Comparison of ENCODE assay signal across 19 mouse cellular contexts in genomic region chr1:143830713-143831112, GRCm38 (mm10). TPM values are rescaled to one million over a fixed set of nuclear protein-coding genes. Genes with fewer than 3 reads are reported as not detected.
DNase-seq lines count a peak whose midpoint lies in the region; ATAC-seq lines count a peak whose summit lies in the region.
"Had no signal": no experiment of that assay in that cellular context is flagged by ENCODE, and none has a peak within 500 bp of the region (broad histone marks: within the 10 kb centered on the region; RNA-seq: fewer than 3 reads in every experiment).

No protein-coding gene starts in this region.

- intact Hi-C loops in left cerebral cortex, postnatal 14 days (cut with DNase I), result no loop called here

- no peak overlapping the region for H3K4me3 ChIP-seq in forebrain, embryonic 16.5 days (replicated peaks; ENCODE audit: low read length)
- H3K4me3 ChIP-seq: erythroblast, embryonic 14.5 days; limb, embryonic 13.5 days; liver, embryonic 15.5 days; midbrain, embryonic 10.5 days had no signal

- H3K27ac ChIP-seq in forebrain, embryonic 16.5 days (ENCODE audit: low read length), result no peak overlapping the region
- H3K27ac ChIP-seq: limb, embryonic 13.5 days; liver, embryonic 15.5 days; midbrain, embryonic 10.5 days had no signal

- H3K9me3 ChIP-seq in forebrain, embryonic 16.5 days (ENCODE audit: control insufficient read depth, low read length), result no peaks in the 10 kb centered on the region
- H3K9me3 ChIP-seq: limb, embryonic 13.5 days; liver, embryonic 15.5 days; midbrain, embryonic 10.5 days had no signal

- H3K36me3 ChIP-seq in forebrain, embryonic 16.5 days (ENCODE audit: control insufficient read depth, insufficient read depth), result no peaks in the 10 kb centered on the region
- H3K36me3 ChIP-seq: limb, embryonic 13.5 days; liver, embryonic 15.5 days; midbrain, embryonic 10.5 days had no signal

- peak; percentile 64 for ATAC-seq in forebrain, embryonic 16.5 days

- H3K4me1 ChIP-seq in forebrain, embryonic 16.5 days (replicated peaks; ENCODE audit: control insufficient read depth, insufficient read depth, low read length), result no peaks in the 10 kb centered on the region; the same call in 1 of the 2 replicates
- H3K4me1 ChIP-seq: limb, embryonic 13.5 days; liver, embryonic 15.5 days had no signal

- peak; percentile 12 for DNase-seq in layer of hippocampus, adult 11-12 months (ENCODE audit: low spot score)
- DNase-seq in layer of hippocampus, postnatal 10 days (ENCODE audit: low spot score in 2 of 2), result no peak
- DNase-seq in brain, adult 2 months (ENCODE audit: low read depth, low spot score), result peak; percentile 84
- peak; percentile 32 to 73 for DNase-seq in left cerebral cortex, postnatal 14 days (ENCODE audit: low spot score in 2 of 2)
- DNase-seq in spleen, postnatal 4 days (ENCODE audit: low spot score in 2 of 2), result no peak
- DNase-seq in kidney, adult 11 months, result no peak
- DNase-seq: adrenal gland, postnatal 14 days; cerebellum, postnatal 10 days; embryo, embryonic 11 days; heart, postnatal 14 days; kidney, adult 8-10 months; kidney, postnatal 36 days; lung, postnatal 36 days; thymus, adult 2 months had no signal

- no peaks in the 10 kb centered on the region for H3K27me3 ChIP-seq in forebrain, embryonic 16.5 days (replicated peaks; ENCODE audit: control insufficient read depth, insufficient read depth, low read length)
- H3K27me3 ChIP-seq: limb, embryonic 13.5 days; liver, embryonic 15.5 days had no signal

- no peak overlapping the region for H3K4me2 ChIP-seq in forebrain, embryonic 16.5 days (ENCODE audit: low read length)
- H3K4me2 ChIP-seq: limb, embryonic 13.5 days; liver, embryonic 15.5 days had no signal

- no peak overlapping the region for H3K9ac ChIP-seq in forebrain, embryonic 16.5 days (replicated peaks; ENCODE audit: low read depth, low read length)
- H3K9ac ChIP-seq: limb, embryonic 13.5 days; liver, embryonic 15.5 days had no signal

- 39% methylated on average over 3 of the region's 3 CpGs for WGBS in forebrain, embryonic 16.5 days

RNA-seq across cellular contexts. Expression of gene Uchl5, which starts 53.6 kb away (rescaled TPM):
- 10 to 100 TPM; 33.0 to 37.4 TPM for total RNA-seq in layer of hippocampus, postnatal 10 days (2021)
- polyA plus RNA-seq in forebrain, embryonic 16.5 days (2015; fragmentation: Nextera tagmentation; extraction: Ambion mirVana), result 70.5 and 72.9 TPM in 2 replicates
- 10 to 100 TPM; 35.5 to 36.2 TPM for total RNA-seq in left cerebral cortex, postnatal 14 days (2021)

RNA-seq across cellular contexts. Expression of gene Trove2, which starts 53.8 kb away (rescaled TPM):
- 10 to 100 TPM; 31.9 to 32.2 TPM for total RNA-seq in layer of hippocampus, postnatal 10 days (2021)
- polyA plus RNA-seq in forebrain, embryonic 16.5 days (2015; fragmentation: Nextera tagmentation; extraction: Ambion mirVana), result 53.1 and 63.4 TPM in 2 replicates
- 10 to 100 TPM; 26.7 to 27.7 TPM for total RNA-seq in left cerebral cortex, postnatal 14 days (2021)
- polyA plus RNA-seq: erythroblast, embryonic 14.5 days had no signal

Comparison
In these comparisons a context has a peak if more than half of its experiments do, and no peak if none do; other contexts are left out.
1. DNase-seq: peak in layer of hippocampus, adult 11-12 months (single experiment), brain, adult 2 months (single experiment) and left cerebral cortex, postnatal 14 days (2 of 2); none in layer of hippocampus, postnatal 10 days (0 of 2), spleen, postnatal 4 days (0 of 2) and kidney, adult 11 months (single experiment).